Mouse (Mus musculus) liver, embryonic 15.5 days (tissue): ENCODE measurements around the gene Cyb561. TPM values are rescaled to one million over a fixed set of nuclear protein-coding genes. Genes with fewer than 3 reads are reported as not detected.

Experiments
- ATAC-seq: fragments of 200-750 bp; cut with Nextera tagmentation; 2 replicates; pipeline ENCODE4 v1.8.0; 2017; ENCODE audit warnings: moderate number of reproducible peaks, mild to moderate bottlenecking, moderate library complexity; ENCODE audit not compliant: insufficient read depth
- H3K27ac ChIP-seq: fragments of 300-500 bp; sonication (generic); replicated peaks from 2 replicates; pipeline ENCODE4 v1.5.1; 2015; ENCODE audit warnings: mild to moderate bottlenecking, inconsistent platforms
- H3K27me3 ChIP-seq: fragments of 300-500 bp; sonication (generic); 2 replicates; pipeline ENCODE4 v1.6.1; 2015; ENCODE audit warnings: mild to moderate bottlenecking, inconsistent platforms
- H3K36me3 ChIP-seq: fragments of 300-500 bp; sonication (generic); replicated peaks from 2 replicates; pipeline ENCODE4 v1.6.1; 2015; ENCODE audit warnings: moderate library complexity, mild to moderate bottlenecking, inconsistent platforms
- H3K4me1 ChIP-seq: fragments of 300-500 bp; sonication (generic); replicated peaks from 2 replicates; pipeline ENCODE4 v1.6.1; 2015; ENCODE audit warnings: inconsistent platforms
- H3K4me2 ChIP-seq: fragments of 300-500 bp; sonication (generic); 2 replicates; pipeline ENCODE4 v1.6.1; 2015; ENCODE audit warnings: moderate library complexity, mild to moderate bottlenecking, inconsistent platforms
- H3K4me3 ChIP-seq: fragments of 300-500 bp; sonication (generic); replicated peaks from 2 replicates; pipeline ENCODE4 v1.5.1; 2015; ENCODE audit warnings: mild to moderate bottlenecking, inconsistent platforms
- H3K9ac ChIP-seq: fragments of 300-500 bp; sonication (generic); 2 replicates; pipeline ENCODE4 v1.6.1; 2015; ENCODE audit warnings: moderate library complexity, mild to moderate bottlenecking, inconsistent platforms
- H3K9me3 ChIP-seq: fragments of 300-500 bp; sonication (generic); replicated peaks from 2 replicates; pipeline ENCODE4 v1.6.1; 2016; ENCODE audit warnings: inconsistent platforms
- WGBS: fragments of 180-500 bp; shearing (Covaris S2); methylation state at CpG from one replicate; pipeline ENCODE4 v1.1.7; 2015; ENCODE audit warnings: mixed read lengths; ENCODE audit not compliant: insufficient replicate concordance; 5-methylcytosine and 5-hydroxymethylcytosine counted together
- polyA plus RNA-seq: library from polyadenylated mRNA; unstranded; fragments of >200 nt; fragmentation: Nextera tagmentation; extraction: Ambion mirVana; gene quantifications from 2 replicates; pipeline ENCODE4 v1.2.1, GENCODE M21; 2015

The Cyb561 gene
- polyA plus RNA-seq, 1 experiment from 2014 or later = 1.5 TPM

- no peak overlapping the region for H3K4me2 ChIP-seq
- 67% methylated on average over 9 of the region's 9 CpGs for WGBS
- H3K4me1 ChIP-seq = no peaks in the 10 kb centered on the region
- H3K27ac ChIP-seq = no peak overlapping the region
- H3K9me3 ChIP-seq = no peaks in the 10 kb centered on the region
- no peak overlapping the region for H3K9ac ChIP-seq
- no peak for ATAC-seq
- no peak overlapping the region for H3K4me3 ChIP-seq
- H3K36me3 ChIP-seq = no peaks in the 10 kb centered on the region
- peaks cover 25% of the 10 kb centered on the region for H3K27me3 ChIP-seq
These were observed 1.0 kb downstream of the Cyb561 start for GRCm38 (mm10) chr11:105952111-105952510.

GRCm38 (mm10) chr11:105951601-105952044 is 1.5 kb downstream of the Cyb561 start:
- no peak overlapping the region for H3K4me3 ChIP-seq
- no peak overlapping the region for H3K9ac ChIP-seq
- ATAC-seq = no peak
- H3K4me2 ChIP-seq = no peak overlapping the region
- H3K36me3 ChIP-seq = no peaks in the 10 kb centered on the region
- H3K27ac ChIP-seq = no peak overlapping the region
- no peaks in the 10 kb centered on the region for H3K4me1 ChIP-seq
- WGBS = 63% methylated on average over 3 of the region's 3 CpGs
- no peaks in the 10 kb centered on the region for H3K9me3 ChIP-seq
- H3K27me3 ChIP-seq = peaks cover 27% of the 10 kb centered on the region

- WGBS = 44% methylated on average over 4 of the region's 4 CpGs
- 0 out of 2 replicates have a peak, but pooled peaks cover 4% of the 10 kb centered on the region for H3K4me1 ChIP-seq
- no peak overlapping the region for H3K4me3 ChIP-seq
- H3K27ac ChIP-seq = no peak overlapping the region
- no peak for ATAC-seq
- H3K36me3 ChIP-seq = no peaks in the 10 kb centered on the region
- peaks cover 37% of the 10 kb centered on the region for H3K27me3 ChIP-seq
- no peak overlapping the region for H3K9ac ChIP-seq
- H3K4me2 ChIP-seq = no peak overlapping the region
- no peaks in the 10 kb centered on the region for H3K9me3 ChIP-seq
These were observed 2.6 kb downstream of the Cyb561 start for GRCm38 (mm10) chr11:105950519-105950918.

GRCm38 (mm10) chr11:105948255-105948654 is 4.9 kb downstream of the Cyb561 start:
- no peak for ATAC-seq
- H3K4me1 ChIP-seq = peaks cover 20% of the 10 kb centered on the region
- no peaks in the 10 kb centered on the region for H3K36me3 ChIP-seq
- H3K27ac ChIP-seq = no peak overlapping the region
- 21% methylated on average over 2 of the region's 2 CpGs for WGBS
- H3K9me3 ChIP-seq = no peaks in the 10 kb centered on the region
- H3K4me2 ChIP-seq = no peak overlapping the region
- H3K9ac ChIP-seq = no peak overlapping the region
- no peak overlapping the region for H3K4me3 ChIP-seq
- peaks cover 58% of the 10 kb centered on the region for H3K27me3 ChIP-seq

GRCm38 (mm10) chr11:105946694-105947154 is 6.4 kb downstream of the Cyb561 start:
- no peak overlapping the region for H3K4me2 ChIP-seq
- ATAC-seq = no peak
- no peak overlapping the region for H3K27ac ChIP-seq

GRCm38 (mm10) chr11:105944770-105945672 is 8.1 kb downstream of the Cyb561 start:
- Histone ChIP-seq H3K36me3 (no peaks in the 10 kb centered on the region), H3K4me1 (peaks cover 22% of the 10 kb centered on the region), H3K9me3 (no peaks in the 10 kb centered on the region), H3K27ac (no peak overlapping the region), H3K4me3 (peak overlapping the region; percentile 64; the same call in 1 of the 2 replicates), H3K27me3 (peaks cover 78% of the 10 kb centered on the region), H3K4me2 (peak overlapping the region; percentile 90), H3K9ac (no peak overlapping the region)
- 56% methylated on average over 16 of the region's 16 CpGs for WGBS
- no peak for ATAC-seq

More at GRCm38 (mm10) chr11:105946694-105947154, 6.4 kb downstream of the Cyb561 start:
- 8% methylated on average over 11 of the region's 11 CpGs for WGBS
- no peak overlapping the region for H3K4me3 ChIP-seq
- no peaks in the 10 kb centered on the region for H3K9me3 ChIP-seq
- no peak overlapping the region for H3K9ac ChIP-seq
- H3K27me3 ChIP-seq = peaks cover 64% of the 10 kb centered on the region
- peaks cover 22% of the 10 kb centered on the region for H3K4me1 ChIP-seq
- H3K36me3 ChIP-seq = no peaks in the 10 kb centered on the region

GRCm38 (mm10) chr11:105944126-105944621 is 9.0 kb downstream of the Cyb561 start:
- Histone ChIP-seq H3K4me2 (peak overlapping the region; percentile 90), H3K36me3 (no peaks in the 10 kb centered on the region), H3K9me3 (no peaks in the 10 kb centered on the region), H3K27ac (no peak overlapping the region; the same call in 1 of the 2 replicates), H3K9ac (peak overlapping the region; percentile 50; the same call in 1 of the 2 replicates), H3K4me3 (peak overlapping the region; percentile 64), H3K4me1 (peaks cover 22% of the 10 kb centered on the region), H3K27me3 (peaks cover 79% of the 10 kb centered on the region)
- WGBS = under 1% methylated on average over 59 of the region's 59 CpGs
- ATAC-seq = peak; percentile 71

- Histone ChIP-seq H3K9ac (peak overlapping the region; percentile 50; the same call in 1 of the 2 replicates), H3K4me1 (peaks cover 22% of the 10 kb centered on the region), H3K9me3 (no peaks in the 10 kb centered on the region), H3K27ac (no peak overlapping the region), H3K36me3 (no peaks in the 10 kb centered on the region), H3K27me3 (peaks cover 83% of the 10 kb centered on the region), H3K4me3 (peak overlapping the region; percentile 64), H3K4me2 (peak overlapping the region; percentile 90)
- 6% methylated on average over 47 of the region's 47 CpGs for WGBS
- no peak for ATAC-seq
These were observed 9.7 kb downstream of the Cyb561 start for GRCm38 (mm10) chr11:105943133-105944102.

- peaks cover 75% of the 10 kb centered on the region for H3K27me3 ChIP-seq
- no peak overlapping the region for H3K4me3 ChIP-seq
- no peak overlapping the region for H3K27ac ChIP-seq
- H3K36me3 ChIP-seq = no peaks in the 10 kb centered on the region
- peaks cover 22% of the 10 kb centered on the region for H3K4me1 ChIP-seq
- H3K9me3 ChIP-seq = no peaks in the 10 kb centered on the region
- H3K4me2 ChIP-seq = no peak overlapping the region; the same call in 1 of the 2 replicates
- no peak for ATAC-seq
- H3K9ac ChIP-seq = no peak overlapping the region
- 46% methylated on average over 8 of the region's 8 CpGs for whole genome bisulfite sequencing
These were observed 11.2 kb downstream of the Cyb561 start for GRCm38 (mm10) chr11:105941973-105942372.

GRCm38 (mm10) chr11:105938771-105939170 is 14.4 kb downstream of the Cyb561 start:
- no peak overlapping the region for H3K4me3 ChIP-seq
- peaks cover 49% of the 10 kb centered on the region for H3K27me3 ChIP-seq
- no peak overlapping the region for H3K4me2 ChIP-seq
- H3K4me1 ChIP-seq = peaks cover 7% of the 10 kb centered on the region
- no peak for ATAC-seq
- no peak overlapping the region for H3K9ac ChIP-seq
- WGBS = 52% methylated on average over 9 of the region's 9 CpGs
- no peaks in the 10 kb centered on the region for H3K36me3 ChIP-seq
- no peak overlapping the region for H3K27ac ChIP-seq
- no peaks in the 10 kb centered on the region for H3K9me3 ChIP-seq
